Mouse (Mus musculus) kidney, adult 2 months (tissue): ENCODE measurements at regions not wholly inside any gene's neighbourhood (a gene's known extent, or its start where the extent isn't known, plus 50 kb on each side); places are given as distances from the start of the nearest gene placed in this dataset.

Source experiments
- CTCF ChIP-seq: fragments of 200-500 bp; conservative IDR thresholded peaks from 2 replicates; pipeline ENCODE4 v1.5.1; 2011; ENCODE audit warnings: low read depth, mild to moderate bottlenecking, control low read depth, low read length, moderate library complexity, mixed read lengths; ENCODE audit not compliant: insufficient read depth, insufficient read length
- POLR2A ChIP-seq: fragments of 200-500 bp; IDR thresholded peaks from one replicate; pipeline ENCODE4 v1.6.1; 2011; ENCODE audit warnings: low read depth, low read length, control low read depth

GRCm38 (mm10) chr17:9291601-9292000, 130.3 kb upstream of the Gm17728 start:
- TF ChIP-seq POLR2A = no peak
- no peak for TF ChIP-seq CTCF
